Mouse (Mus musculus) cerebellum, adult (tissue): ENCODE results near the gene Cux2.

Source experiments
- ATAC-seq: cut with Nextera tagmentation; 2 replicates; pipeline ENCODE4 v1.9.2; 2017; ENCODE audit warnings: mild to moderate bottlenecking, moderate library complexity, mixed read lengths; ENCODE audit not compliant: insufficient number of reproducible peaks, low FRiP score, low TSS enrichment

Cux2 gene

DNA sequence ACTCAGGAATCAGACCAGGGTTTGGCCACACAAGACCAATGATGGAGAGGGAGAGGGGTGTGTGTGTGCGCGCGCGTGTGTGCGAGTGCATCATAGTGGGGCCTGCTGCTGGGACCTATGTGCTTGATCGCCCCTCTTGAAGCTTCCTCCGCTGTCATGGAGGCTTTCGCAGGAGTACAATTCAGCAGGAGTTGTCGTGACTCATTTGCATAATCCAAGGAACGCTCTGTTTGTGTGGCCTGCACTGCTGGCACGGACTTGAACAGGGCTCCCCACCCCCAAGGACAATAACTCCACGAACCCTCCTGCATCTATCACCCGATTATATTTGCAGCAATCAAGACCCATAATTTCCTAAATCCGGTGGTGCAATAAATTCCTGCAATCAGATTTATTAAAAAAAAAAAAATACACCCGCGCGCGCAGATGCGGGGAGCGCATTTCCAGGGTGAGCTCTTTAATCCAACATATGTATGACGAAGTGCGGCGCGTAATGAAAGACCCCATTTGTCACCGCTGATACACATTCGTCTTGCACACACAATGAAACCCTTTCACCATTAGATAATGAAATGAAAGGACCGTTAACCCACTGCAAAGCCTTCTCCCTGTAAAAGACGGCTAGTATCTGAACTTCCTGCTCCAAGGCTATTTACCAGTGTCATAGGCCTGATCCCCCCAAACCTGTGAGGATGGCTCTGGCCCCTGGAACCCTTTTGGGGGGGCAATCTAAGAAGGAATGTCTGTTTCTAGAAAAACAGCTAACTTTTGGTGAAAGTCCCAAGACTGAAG, 124.0 kb downstream of the Cux2 start:
- no peak for ATAC-seq

DNA sequence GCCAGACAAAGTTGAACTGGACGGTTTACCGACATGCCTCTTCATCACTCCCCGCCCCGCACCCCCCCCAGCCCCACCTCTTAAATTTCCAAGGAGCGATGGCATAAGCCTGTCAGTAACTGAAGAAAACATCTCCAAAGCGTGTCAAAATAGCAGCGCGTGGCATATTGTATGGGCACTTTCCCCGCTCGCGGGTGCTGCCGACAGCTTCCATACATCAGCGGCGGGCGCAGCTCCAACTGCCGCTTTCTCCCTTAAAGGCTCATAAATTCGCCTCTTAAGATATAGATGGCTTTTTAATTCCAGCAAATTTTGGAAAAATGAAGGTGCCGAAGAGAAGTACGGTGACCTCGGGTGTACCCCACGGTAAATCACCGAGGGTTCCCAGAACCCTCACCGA, 124.6 kb downstream of the Cux2 start:
- ATAC-seq = no peak

DNA sequence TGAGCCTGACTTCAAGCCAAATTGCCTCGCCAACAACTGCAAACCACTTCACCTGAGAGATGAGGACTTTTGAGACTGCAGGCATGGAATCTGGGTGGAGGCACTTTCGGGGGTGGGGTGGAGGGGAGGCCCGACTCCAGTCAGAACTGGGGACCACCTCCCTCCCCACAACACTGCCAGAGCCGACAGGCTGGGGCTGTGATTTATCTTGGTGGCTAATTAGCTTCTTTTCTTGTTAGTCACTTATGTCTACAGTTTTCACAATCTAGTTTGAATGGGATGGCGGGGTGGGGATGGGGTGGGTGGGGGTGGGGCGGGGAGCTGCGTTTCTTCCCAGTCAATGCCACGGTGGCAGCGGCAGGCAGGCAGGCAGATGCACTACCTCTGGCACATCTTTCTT, 125.5 kb downstream of the Cux2 start:
- no peak for ATAC-seq

DNA sequence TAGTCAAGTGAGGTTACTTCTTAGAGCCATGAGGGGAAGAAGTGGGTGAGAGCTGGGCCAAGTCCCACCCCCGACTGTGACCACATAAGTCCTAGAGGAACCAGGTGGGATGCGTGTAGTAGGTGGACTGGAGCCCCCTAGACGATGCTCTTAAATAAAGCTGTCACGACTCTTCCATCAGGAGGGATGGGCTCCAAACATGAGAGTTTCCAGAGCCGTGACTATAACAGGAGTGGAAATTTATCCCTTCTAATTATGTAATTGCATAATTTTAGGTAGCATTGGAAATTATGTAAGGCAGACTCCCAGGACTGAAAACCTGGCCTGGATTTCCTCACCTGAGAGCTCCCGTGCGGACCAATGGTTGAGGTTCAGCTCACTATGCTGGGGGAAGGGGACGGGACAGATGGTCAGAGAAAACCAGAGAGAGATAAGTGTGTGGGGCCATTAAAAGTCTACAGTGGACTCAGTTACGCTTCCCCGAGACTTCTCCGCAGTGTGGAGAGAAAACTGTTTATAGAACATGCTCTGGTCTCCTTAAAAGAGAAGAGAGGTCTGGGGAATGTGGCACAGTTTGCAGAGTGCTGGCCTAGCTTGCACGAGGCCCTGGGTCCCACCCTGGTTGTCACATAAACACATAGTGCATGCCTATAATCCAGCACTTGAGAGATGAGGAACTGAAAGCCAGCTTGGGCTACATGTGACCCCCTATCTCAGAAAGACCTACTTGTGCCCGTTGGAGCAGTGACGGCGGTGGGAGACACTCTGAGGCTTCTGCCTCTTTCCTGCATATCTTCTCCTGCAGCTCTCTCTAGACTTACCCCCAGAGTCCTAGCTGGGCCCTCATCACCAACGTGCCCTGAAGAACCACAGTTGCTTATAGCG, 126.7 kb downstream of the Cux2 start:
- no peak for ATAC-seq

DNA sequence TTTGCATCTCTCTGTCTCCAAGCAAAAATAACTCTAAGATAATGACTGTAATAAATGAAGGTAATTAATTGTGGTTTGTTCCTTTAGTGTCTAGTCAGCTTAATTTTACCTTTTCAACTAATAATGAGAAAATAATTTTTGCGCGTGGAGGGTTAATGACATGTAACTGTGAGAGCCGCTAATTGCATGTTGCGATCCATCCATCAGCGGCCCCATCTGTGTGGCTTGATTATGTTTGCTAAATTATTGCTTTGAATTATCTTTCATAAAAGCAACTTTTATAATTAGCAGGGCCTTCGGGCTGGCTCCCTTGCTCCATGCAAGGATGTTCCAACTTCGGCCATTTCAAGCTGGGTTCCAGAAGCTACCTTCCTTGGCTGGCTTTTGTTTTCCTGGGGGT, 130.7 kb downstream of the Cux2 start:
- ATAC-seq = no peak

DNA sequence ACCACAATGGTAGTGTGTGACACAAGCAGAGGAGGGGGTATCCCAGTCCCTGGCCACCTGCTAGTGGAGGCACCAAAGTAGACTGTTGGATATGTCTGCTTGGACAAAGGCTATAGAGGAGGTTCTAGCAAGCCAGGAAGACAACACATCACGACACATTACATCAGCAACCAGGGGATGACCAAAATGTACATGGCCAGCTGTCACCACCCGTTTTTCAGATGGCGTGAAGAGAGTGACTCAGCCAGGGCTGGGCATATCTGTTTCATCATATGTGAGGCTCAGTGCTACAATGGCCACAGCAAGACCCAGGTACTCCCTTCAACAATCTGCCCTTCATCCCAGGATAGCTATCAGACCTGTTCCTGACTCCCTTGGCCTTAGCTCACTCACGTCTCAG, 133.1 kb downstream of the Cux2 start:
- no peak for ATAC-seq

DNA sequence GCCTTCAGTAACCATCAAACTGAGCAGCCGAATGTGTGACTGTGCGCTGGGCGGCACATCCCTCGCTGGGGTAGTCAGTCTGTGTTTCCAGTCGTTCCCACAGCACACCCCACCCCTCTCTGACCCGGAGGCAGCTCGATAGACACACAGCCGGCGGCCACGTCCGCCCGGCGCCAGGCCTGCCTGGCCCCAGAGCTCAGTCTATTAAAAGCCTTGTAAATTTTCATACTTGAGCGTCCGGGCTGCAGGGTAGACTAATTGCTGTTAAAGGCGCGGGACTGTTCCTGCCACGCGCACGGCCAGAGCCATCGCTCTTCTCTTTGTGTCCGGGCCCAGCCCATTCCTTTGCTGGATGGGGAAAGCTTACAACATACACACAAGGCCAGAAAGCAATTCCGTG, 135.9 kb downstream of the Cux2 start:
- no peak for ATAC-seq

DNA sequence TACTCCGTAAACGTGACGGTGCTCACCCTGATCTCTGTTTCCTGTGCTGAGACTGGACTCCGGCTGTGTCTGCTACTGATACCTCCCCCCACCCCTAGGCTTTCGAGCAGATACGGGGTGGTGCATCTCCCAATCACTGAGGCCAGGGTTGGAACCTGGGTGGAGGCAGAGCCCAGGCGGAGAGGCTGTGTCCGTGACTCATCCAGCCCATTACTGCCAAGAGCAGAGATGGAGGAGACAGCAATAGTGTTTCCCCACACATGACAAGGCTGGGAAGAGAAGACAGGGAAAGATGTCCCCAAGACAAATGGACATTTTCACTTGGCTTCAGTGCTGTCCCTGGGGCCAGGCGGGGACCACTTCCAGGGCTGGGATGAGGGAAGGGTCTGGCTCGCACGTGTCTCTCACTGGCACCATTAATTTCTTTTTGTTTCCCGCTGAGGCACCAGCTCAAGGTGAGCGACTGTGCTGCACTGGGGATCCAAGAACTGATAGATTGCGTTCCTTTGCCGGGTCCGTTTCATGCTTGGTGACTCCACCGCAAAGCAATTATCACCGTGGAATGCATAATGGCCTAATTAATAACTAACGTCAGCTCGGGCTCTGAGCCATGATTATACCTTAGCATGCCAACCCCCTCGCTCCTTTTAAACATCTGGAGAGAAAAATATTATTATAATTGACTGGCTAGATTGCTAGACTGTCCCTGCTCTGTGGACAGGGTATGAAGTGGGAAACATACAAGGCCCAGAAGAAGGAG, 140.5 kb downstream of the Cux2 start:
- ATAC-seq = no peak

DNA sequence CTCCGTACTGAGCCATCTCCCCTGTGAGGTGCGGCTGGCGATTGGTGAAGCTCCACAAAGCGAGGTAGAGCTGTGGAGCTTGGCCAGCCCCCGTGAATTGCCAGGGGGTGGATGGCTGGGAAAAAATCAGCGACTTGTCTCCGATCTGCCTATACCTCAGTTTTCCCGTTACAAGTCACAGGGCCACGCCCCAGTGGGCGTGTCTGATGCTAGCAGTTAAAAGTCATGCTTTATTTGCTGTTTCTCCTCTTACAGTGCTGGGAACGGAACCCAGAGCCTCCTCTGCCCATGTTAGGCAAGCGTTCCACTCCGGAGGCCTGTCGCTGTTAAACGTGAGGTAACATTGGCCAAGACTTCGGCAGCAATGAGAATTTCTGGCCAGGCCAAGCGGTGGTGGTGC, 144.2 kb downstream of the Cux2 start:
- no peak for ATAC-seq

DNA sequence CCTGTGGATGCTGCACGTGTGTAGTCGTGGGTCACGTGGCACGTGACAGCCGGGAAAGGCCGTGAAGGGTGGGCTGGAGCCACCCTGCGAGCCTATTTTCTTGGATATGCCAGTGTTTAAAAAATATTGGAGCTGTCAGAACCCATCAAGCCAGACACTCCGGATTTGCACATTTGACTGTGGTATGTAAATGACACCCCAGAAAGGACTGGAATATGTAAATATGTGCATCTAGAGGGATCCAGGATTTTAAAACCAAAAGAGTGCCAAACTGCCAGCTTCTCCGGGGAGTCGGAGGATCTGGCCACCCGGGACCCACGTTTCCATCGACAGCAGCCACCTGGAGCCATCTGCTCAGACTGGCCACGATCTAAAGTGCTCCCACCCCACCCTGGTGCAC, 145.1 kb downstream of the Cux2 start:
- no peak for ATAC-seq

DNA sequence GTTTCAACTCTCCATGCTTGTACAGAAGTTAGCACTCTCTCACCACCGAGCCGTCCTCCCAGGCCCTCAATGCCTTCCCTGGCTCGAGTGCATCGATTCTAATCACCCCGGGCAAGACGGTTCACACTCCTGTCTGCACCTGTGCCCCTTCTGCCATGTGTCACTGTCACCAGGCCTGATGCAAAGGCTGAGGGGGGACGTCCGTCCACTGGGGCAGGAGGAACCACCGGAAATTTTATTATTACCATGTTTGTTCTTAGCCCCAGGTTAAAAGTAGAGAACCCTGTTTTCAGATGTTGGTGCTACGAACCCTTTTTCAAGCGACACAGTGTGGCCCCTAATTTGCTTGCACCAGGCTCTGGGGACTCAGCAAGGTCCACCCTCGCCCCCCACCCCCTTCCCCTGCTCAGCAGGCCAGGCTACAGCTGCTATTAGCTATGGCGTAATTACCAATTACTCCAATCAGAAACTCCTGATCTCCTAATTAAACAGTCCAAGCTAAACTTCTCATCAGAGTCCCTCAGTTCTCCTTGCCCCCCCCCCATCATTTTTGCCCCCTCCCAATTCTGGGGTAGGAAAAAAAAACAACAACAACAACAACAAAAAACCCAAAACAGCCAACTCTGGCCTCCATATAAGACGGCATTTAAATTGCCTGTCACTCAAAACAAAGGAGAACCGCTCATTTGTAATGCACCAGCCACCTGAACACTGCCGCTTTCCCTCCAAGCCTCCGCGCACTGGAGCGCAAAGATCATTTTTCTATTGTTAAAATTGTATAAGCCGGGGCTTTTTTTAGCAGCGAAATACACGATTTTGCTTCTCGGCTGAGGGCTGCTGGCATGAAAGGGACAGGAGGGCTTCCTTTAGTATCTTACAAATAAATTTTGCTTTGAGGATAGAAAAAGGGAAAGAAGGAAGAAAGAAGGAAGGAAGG, 146.8 kb downstream of the Cux2 start:
- ATAC-seq = no peak

DNA sequence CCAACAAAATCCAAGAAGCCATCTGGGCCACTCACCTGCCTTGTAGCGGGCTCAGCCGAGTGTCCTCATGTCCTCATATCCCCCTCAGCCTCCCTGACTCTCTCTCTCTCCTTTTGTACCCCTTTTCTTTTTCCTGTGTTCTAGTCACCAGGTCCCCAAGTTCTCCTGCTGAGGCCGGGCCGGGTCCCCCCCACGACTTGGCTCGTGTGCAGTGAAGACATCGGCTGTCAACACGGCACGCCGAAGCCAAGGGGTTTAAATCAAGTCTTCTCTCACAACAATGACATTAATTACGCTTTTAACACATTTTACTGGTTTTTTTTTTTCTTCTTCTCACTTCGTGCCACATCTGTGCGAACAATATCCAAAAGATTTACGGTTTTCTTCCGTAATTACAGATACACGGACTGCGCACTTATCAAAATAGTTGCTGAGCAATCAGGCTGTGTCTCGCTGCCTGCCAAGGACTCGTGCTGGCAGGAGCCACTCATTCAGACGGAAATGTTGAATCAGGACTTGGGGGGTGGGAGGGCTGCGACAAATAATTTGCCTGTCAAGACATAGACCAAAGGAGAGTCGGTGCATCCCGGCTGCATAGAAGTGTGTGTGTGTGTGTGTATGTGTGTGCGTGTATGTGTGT, 154.7 kb downstream of the Cux2 start:
- ATAC-seq = no peak

DNA sequence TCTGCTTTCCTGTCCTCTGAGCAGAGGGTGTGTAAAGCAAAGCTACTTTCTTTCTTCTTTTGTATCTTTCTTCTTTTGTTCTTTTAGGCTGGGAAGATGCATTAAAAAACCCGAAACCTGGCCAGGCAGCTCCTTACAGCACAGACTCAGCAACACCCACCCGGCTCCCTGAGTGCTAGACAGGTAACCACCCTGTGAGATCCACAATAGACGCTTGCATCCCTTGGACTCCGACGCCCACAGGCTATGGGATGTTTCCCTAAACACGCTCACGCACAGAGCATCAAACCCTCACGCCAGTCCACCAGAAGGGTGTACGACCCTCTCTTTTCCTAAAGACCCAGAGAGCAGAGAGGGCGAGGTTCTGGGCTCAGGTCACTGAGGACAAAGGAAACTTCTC, 155.3 kb downstream of the Cux2 start:
- no peak for ATAC-seq

DNA sequence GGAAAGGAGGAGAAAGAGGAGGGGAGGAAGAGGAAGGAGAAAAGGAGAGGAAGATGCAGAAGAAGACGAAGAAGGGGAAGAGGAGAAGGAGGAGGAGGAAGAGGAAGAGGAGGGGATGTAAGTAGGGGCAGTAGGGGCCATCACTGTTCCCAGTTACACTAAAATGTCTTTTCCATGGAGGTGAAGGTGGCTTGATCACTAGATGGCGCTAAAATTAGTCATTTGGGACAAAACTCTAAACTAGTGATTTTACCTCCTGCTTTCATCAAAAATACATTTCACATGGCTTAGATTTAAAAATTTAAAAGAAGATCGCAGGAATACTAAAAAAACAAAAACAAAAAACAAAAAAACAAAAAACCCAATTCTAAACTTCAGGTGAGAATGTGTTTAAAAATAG, 156.3 kb downstream of the Cux2 start:
- ATAC-seq = no peak

DNA sequence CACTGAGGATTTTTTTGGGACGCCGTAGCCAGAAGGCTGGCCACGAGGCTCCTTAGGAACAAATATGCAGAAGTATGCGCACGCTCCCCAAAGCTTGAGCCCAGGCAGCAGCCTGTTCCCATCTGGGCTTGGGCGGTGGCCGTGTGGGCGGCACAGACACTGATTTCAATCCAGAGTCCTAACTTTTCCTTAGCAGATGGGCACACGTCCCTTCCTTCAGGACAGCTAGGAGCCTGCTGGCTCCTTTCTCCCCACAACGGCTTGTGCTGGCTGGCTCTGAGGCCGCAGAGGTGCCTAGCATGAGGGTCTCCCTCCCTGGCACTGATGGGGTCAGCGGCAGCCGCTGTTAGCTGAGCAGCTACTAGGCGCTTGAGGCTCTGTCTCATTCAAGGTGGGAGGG, 157.6 kb downstream of the Cux2 start:
- ATAC-seq = no peak

DNA sequence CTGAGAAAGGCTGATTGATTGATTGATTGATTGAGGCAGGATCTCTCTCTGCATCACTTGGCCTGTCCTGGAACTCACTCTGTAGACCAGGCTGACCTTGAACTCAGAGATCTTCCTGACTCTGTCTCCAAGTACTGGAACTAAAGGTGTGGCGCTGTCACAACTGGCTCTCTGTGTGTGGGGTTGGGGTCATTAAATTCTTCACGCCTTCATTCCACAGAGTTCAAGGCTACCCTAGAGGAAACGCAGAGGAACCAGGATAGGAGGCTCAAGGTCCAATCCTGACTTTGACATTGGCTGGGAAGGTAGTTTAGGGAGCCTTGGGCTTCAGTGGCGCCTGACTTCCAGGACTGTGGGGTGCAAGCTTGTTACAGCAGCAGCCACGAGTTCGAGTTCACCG, 159.0 kb downstream of the Cux2 start:
- ATAC-seq = no peak

DNA sequence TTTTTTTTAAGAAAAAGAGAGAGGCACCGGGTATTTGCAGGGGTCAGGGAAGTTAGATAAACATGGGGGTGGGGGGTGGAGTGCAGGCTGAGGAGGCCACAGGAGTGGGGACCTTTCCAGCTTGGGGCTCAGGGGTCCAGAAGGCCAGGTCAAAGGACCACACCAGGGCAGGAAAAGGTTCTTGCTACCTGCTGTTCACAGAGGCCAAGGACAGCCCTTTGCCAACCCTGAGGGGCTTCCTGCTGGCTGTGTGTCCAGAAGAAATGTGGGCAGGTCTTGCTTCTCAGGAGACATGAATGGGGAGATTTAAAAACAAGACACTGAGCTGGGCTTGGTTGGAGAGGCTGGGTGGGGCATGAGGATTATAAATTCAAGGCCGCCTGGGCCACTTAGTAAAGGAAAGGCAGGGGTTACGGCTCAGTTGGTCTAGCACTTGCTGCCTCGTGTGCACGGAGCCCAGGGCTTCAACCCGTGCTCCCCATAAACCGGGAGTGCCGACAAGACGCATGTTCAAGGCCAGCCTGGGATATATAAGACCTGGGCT, 160.0 kb downstream of the Cux2 start:
- ATAC-seq = no peak

DNA sequence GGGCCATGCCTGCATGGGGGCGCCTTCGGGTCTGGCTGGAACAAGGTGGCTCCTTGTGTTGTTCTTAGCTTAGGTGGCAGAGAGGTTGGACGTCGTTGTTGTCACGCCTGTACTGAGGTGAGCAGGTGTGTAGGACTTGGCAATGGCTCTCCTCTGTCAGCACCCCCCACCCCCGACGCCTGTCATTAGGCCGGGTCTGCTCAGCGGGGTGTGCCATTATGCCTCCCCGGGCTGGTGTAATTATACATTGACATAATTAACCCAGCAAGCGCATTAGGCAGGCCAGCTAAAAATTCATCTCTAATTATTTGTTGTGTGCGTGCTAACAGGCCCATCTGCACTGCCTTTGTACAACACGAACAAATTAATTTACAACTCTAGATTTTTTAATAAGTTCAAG, 160.5 kb downstream of the Cux2 start:
- no peak for ATAC-seq

DNA sequence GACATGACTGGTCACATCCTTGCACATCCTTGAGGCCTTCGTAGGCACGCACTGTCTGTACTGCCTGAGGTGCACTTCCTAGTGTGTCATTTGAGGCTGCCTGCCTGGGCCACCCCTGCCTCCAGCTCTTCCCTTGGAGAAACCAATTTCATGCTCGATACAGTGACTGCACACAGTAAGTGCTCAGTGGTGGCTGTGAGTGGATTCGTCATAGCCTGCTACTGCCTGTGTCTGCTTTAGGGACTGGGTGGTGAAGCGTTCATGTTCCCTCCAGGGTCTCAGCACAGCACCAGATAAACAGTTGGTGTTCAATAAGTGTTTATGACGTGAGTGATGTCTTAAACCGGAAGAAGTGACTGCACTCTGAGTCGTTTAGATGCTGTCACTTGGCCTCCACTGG, 166.5 kb downstream of the Cux2 start:
- ATAC-seq = no peak
